Mouse (Mus musculus) retina, postnatal 1 day (tissue): ENCODE data around the gene Samd7.

Source experiments
- DNase-seq: peaks from one replicate; pipeline ENCODE4 v3.0.0-alpha.2; 2012

Samd7 gene

DNA sequence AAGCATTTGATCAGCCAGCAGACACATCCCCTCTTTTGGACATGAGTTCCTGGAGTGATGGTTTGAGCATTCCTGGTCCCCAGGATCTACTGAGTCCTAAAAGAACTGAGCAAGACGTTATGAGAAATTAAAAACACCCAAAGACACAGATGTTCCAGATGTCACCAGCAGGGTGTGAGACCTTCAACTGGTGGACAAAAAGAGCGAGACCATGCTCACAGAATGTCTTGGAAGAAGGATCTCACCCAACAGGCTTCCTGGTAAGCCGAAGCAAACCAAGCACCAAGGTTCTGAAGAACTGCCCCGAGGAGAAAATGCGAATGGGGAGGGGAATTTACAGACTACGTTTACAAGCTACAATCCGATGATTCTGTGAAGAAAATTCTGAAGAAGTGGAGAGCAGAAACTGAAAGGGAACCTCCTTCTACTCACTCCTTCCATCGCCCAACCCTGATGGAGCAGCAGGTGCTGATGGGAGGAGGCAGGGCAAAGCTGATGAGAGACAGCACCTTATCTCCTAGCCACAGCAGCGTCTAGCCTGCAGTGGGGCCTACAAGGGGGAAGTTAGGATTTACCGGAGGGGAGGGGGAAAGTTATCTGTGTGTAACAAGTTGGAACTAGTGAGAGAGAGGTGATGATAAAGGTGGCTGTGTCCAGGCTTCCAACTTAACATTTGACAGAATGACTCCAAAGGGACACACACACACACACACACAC is 19.4 kb downstream of the Samd7 start:
- no peak for DNase-seq

DNA sequence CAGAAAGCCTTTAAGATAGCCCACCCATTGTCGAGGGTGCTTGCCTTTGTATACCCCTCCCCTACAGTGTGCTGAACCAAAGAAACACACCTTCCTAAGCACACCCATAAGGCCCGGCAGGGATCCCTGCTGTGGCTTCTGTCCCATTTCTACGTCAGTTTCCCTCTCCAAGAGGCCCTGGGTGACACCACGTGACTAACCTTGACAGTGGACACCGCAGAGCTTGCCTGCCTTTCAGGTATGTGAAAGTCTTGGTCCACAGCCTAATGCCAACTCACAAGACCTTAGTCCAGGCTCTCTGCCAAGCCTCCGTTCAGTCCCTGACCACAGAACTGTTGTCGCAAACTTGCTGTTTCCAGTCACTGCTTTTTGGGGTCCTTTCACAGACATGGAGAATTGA is 20.1 kb downstream of the Samd7 start:
- DNase-seq: no peak

DNA sequence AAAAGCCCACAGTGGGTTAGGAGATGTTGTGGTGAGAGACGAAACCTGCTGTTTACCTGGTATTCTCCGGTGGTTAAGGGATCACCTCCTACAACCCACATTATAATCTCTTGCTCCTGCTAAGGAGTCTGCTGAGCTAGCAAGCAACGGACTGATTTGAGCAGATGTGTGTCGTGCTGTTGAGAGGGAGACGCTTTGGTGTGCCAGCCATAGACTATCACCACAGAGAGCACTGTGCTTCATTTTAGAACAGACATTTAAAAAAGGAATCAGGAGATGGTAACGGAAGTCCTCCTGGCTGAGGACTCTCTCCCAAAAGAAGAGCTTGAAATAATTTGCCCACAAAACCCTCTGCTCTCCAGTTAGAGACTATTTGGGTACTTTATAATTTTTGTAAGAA is 21.2 kb downstream of the Samd7 start:
- no peak for DNase-seq

DNA sequence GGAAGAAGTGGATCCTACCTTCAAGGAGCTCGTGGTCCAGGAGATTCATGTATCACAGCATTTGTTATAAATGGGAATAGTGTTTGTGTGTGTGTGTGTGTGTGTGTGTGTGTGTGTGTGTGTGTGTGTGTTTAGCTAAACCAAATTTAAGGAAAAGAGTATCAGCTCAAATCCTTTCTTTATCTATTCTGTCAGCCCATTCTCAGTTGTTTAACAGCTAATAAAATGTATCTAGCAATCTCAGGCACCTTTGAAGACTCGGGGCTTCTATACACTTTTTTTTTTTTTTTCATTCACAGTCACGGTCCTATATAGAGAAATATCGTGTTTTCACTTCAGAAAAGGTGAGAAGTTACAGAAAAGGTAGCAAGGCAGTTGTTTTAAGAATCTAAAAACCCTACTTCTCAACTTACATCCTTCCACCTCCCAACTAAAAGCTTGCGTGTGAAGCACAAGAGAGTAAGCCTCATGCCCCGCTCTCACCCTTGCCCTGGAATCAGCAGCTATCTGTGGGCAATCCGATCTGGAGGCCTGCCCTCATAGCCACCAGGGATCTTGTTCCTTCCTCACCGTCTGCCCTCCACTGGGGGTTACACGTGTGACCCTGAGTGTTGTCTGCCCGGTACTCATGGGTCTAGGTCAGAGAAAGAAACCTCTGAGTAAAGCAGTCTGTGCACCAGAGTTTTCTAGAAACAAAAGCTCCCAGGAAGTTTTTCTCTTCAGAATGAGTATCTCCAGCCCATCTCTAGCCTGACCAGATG is 23.8 kb downstream of the Samd7 start:
- DNase-seq: no peak

DNA sequence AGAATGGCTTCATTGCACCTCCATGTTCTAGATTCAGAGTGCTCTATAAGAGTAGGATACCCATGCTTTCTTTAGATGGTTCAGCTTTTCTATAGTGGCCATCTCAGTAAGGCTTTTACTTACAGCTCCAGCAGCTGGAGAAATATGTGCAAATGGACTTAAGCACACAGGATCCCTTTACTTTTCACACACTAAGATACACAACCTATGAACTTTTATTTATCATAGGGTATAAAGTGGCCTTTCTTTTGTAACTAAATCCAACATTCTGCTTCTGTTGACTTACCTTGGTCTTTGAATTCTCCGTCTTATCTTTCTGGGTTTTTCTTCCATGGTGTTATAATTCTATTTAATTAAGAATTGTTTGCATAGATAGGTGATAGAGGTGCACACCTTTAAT is 25.5 kb downstream of the Samd7 start:
- DNase-seq: no peak

DNA sequence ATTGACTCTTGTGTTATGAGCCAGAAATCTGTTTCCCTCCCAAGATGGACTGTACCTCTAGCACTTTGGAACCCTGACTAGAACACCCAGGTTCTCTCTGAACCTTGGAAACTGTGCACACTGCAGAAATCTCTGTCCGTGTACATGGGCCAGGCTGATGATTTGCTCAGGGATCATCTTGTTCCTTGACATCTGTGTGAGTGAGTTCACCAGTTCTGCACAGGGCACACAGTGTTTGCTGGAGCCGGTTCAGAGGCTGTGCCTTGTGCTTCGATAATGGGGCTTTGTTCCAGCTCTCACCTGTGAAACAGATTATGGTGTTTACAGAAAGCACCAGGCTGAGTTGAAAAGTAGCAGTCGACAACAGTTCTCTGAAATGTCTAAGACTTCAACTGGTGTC is 26.5 kb downstream of the Samd7 start:
- no peak for DNase-seq

DNA sequence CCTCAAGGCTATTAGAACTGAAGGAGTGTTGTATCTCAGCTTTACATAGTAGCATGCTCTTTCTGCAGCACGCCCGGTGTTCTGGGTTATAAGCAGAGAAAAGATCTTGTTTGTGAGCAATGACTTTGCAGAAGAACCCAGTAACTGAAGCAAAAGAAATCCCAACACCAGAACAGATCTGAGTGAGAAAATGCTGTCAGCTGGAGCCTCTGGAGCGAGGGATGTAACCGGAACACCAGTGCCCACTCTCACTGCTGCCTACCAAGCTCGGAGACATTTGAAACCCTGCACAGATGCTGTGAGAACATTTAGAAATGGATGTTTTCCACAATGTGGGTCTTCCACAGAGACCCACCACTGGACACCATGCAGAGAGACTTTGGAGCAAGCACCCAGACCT is 28.6 kb downstream of the Samd7 start:
- no peak for DNase-seq

DNA sequence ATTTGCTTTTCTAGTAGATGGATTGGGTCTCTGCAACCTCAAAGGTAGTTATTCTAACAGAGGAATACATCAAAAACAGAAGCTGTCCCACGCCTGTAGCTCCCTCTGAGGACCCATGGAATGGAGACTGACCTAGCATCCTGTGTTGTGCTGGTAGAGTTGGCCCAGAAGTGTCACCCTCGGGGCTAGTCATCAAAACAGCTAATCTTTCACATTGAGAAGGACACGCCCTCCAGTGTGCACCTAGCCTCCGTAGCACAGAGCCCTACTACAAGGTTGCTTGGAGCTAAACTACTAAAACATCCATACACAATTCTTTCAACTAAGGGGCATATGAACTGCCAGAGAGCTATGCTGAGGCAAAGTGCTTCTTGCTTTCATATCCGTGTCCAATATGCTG is 31.9 kb downstream of the Samd7 start:
- no peak for DNase-seq

DNA sequence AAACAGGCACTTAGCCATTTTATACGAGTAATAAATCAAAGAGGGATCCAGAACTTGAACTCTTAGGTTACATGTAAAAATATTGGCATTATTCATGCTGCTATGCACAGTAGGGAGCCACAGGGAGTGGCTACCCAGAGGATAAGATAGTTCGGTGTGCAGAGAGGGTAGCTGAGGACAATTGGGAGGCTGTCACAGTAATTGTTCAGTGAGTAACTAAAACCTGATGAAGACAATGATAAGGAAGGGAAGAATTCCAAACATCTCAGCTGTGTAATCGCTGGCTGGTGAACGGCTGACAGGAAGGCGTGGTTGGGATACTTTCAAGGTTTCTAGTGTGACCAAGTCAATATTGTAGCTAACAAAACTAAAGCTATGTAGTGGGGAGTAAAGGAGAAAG is 42.4 kb downstream of the Samd7 start:
- DNase-seq: no peak

DNA sequence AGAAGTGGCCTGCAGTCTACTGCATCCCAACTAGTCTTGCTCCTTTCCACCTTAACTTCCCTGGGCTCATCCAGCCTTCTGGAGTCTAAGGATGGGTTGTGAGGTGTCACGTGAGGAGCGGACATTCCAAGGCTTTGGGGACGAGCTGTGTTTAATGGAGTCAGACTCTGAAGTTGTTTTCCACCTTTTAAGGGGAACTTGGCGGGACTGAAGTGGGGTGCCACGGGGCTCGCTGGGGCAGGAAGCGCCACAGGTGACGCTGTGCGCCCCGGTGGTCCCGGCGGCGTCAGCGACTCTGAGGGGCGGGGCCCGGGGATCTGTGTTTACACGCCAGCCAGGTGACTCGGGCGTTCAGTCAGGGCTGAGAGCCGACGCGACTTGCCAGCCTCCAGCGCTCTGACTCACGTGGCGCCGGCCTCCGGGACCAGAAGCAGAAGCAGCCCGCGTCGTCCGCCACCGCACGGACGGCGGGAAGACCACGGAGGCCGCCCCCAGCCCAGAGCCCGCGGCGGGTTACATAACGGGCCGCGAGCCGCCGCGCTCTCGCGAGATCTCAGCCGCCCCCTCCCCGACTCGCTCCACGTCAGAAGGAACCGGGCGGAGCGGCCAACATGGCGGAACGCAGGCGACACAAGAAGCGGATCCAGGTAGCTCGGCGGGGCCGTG is 46.8 kb downstream of the Samd7 start, which contains the start of gene Sec62:
Gene Sec62, plus strand, starts transcription at position 139 of the 666 bp plus-strand sequence.
- DNase-seq: peak; percentile 96

DNA sequence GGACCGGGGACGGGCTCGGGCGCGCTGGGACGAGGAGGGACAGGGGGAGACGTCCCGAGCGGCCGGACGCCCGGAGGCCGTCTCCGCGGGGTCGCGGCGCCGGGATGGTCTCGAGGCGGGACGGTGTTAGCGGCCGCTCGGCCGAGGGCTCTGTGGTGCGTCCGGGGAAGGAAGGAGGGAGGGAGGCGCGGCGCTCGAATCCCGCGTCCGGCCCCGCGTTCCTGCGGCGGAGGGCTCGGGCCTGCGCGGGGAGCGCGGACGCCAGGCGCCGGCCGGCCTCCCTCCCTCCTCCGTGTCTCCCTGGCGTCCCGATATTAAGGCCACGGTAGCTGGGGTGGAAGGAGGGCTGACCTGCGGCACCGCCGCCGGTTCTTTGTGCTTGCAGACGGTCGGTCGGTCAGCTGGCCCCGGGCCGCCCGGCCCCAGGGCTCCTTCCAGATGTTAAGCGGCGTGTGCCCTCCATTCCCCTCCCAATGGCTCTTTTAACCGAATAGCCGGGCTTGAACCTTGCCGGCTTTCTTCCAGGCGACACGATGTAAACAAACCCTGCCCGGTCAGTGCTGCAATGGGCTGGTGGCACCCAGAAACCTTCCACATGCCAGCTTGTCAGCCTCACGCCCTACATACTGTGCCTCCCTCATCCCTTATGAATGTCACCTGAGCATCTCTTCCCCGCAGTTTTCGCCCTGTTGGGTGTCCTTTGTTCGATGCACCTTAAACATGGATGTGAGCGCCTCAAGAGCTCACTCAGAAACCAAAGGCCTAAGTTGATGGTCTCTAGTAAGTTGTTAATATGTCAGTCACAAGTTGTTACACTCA is 47.5 kb downstream of the Samd7 start:
- no peak for DNase-seq

DNA sequence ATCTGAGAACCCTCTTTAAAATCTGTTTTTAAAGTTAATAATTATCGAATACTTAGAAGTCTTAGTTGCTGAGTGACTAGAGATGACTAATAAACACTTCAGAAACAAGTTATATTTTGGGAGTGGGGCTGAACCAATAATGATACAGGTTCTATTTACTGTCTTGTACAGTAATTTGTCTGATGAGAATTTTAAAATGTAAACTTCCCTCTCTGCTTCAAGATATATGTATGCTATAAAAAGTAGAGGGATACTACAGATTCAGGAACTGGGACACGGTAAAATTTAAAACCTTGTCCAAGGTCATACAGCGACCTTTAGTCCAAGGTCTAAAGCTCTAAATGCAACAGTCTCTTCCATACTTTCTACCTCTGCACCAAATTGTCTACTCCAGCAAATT is 56.1 kb downstream of the Samd7 start:
- DNase-seq: no peak

DNA sequence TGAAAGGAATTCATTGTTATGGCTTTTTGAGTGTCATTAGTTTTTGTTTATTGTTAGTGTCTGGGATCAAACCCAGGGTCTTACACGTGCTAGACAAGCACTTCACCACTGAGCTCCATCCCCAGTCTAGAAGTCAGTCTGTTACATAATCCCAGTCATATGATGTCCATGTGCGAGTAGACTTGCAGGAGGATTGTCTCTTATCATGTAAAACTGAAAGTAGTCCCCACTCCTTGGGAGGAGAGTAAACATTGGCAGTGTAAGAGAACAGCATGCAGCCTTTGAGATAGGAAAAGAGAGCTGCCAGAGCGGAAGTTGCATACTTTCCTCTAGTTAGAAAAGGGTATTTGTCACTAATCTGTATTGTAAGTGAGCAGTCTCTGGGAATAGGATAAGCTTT is 66.8 kb downstream of the Samd7 start:
- DNase-seq: no peak
